Mouse (Mus musculus) intestine, embryonic 14.5 days (tissue): Measurements from ENCODE around the gene Aspscr1. TPM values are rescaled to one million over a fixed set of nuclear protein-coding genes. Genes with fewer than 3 reads are reported as not detected.

Experiments
- ATAC-seq: fragments of 200-750 bp; cut with Nextera tagmentation; replicated peaks from 2 replicates; pipeline ENCODE4 v1.8.0; 2017; ENCODE audit warnings: low read depth, moderate number of reproducible peaks, moderate TSS enrichment, moderate library complexity; ENCODE audit not compliant: low FRiP score, low TSS enrichment
- DNase-seq: peaks from one replicate; pipeline ENCODE4 v3.0.0-alpha.2; 2018; ENCODE audit warnings: low spot score
- H3K27ac ChIP-seq: fragments of 300-500 bp; sonication (generic); 2 replicates; pipeline ENCODE4 v1.5.1; 2014; ENCODE audit warnings: low read depth, mild to moderate bottlenecking, control low read depth
- H3K27me3 ChIP-seq: fragments of 300-500 bp; sonication (generic); replicated peaks from 2 replicates; pipeline ENCODE4 v1.6.1; 2014; ENCODE audit warnings: low read length, control low read depth; ENCODE audit not compliant: control insufficient read depth, insufficient read depth
- H3K36me3 ChIP-seq: fragments of 300-500 bp; sonication (generic); 2 replicates; pipeline ENCODE4 v1.6.1; 2014; ENCODE audit warnings: low read length, control low read depth; ENCODE audit not compliant: control insufficient read depth, insufficient read depth
- H3K4me1 ChIP-seq: fragments of 300-500 bp; sonication (generic); replicated peaks from 2 replicates; pipeline ENCODE4 v1.6.1; 2014; ENCODE audit warnings: low read length, control low read depth, mixed read lengths; ENCODE audit not compliant: control insufficient read depth, insufficient read depth
- H3K4me2 ChIP-seq: fragments of 300-500 bp; sonication (generic); 2 replicates; pipeline ENCODE4 v1.6.1; 2014; ENCODE audit warnings: low read length
- H3K4me3 ChIP-seq: fragments of 300-500 bp; sonication (generic); 2 replicates; pipeline ENCODE4 v1.5.1; 2014; ENCODE audit warnings: low read depth, low read length, control low read depth, mixed read lengths
- H3K9ac ChIP-seq: fragments of 300-500 bp; sonication (generic); 2 replicates; pipeline ENCODE4 v1.6.1; 2014; ENCODE audit warnings: mild to moderate bottlenecking, low read length
- H3K9me3 ChIP-seq: fragments of 300-500 bp; sonication (generic); 2 replicates; pipeline ENCODE4 v1.6.1; 2016; ENCODE audit warnings: low read length, control low read depth; ENCODE audit not compliant: control insufficient read depth
- WGBS: fragments of 180-500 bp; shearing (Covaris S2); extraction: QIAGEN DNeasy Blood & Tissue Kit; methylation state at CpG from one replicate; pipeline ENCODE4 v1.1.7; 2014; 5-methylcytosine and 5-hydroxymethylcytosine counted together
- polyA plus RNA-seq: library from polyadenylated mRNA; unstranded; fragments of >200 nt; fragmentation: Nextera tagmentation; extraction: Ambion mirVana; gene quantifications from 2 replicates; pipeline ENCODE4 v1.2.1, GENCODE M21; 2014

The Aspscr1 gene
- polyA plus RNA-seq, 1 experiment from 2014 or later = 93.2 TPM

- no peaks in the 10 kb centered on the region for H3K9me3 ChIP-seq
- WGBS = 87% methylated on average over 2 of the region's 2 CpGs
- peaks cover 58% of the 10 kb centered on the region for H3K36me3 ChIP-seq
- no peaks in the 10 kb centered on the region for H3K4me1 ChIP-seq
- no peak for ATAC-seq
- H3K27me3 ChIP-seq = no peaks in the 10 kb centered on the region
- H3K9ac ChIP-seq = no peak overlapping the region
- no peak overlapping the region for H3K4me3 ChIP-seq
- no peak for DNase-seq
- H3K4me2 ChIP-seq = no peak overlapping the region
- no peak overlapping the region for H3K27ac ChIP-seq
Measured at GRCm38 (mm10) chr11:120684660-120685059, 11.9 kb downstream of the Aspscr1 start.

- H3K4me2 ChIP-seq = no peak overlapping the region
- no peak overlapping the region for H3K27ac ChIP-seq
- H3K9me3 ChIP-seq = no peaks in the 10 kb centered on the region
- no peak overlapping the region for H3K9ac ChIP-seq
- 79% methylated on average over 20 of the region's 20 CpGs for whole genome bisulfite sequencing
- no peaks in the 10 kb centered on the region for H3K27me3 ChIP-seq
- H3K4me1 ChIP-seq = no peaks in the 10 kb centered on the region
- peaks cover 57% of the 10 kb centered on the region for H3K36me3 ChIP-seq
- no peak overlapping the region for H3K4me3 ChIP-seq
- no peak for DNase-seq
- no peak for ATAC-seq
Measured at GRCm38 (mm10) chr11:120686650-120687272, 14.0 kb downstream of the Aspscr1 start.

DNA sequence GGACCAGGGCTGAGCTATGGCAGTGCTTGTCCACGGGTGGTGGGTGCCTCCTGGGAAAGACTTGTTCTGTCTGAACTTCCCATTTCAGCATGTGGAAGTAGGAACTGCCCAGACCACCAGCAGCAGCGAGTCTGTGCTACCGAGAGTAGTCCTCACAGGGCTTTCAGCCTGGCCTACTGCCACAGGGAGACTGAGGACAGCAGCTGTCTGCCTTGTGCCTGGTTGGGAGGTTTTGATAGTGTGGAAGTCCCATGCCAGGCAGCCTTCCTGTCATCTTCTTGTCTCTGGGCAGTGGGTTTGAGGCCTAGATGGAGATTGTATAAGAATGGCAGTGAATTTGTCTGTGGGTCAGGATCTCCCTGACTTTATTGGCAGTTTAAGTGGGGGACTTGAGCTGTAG lies 16.6 kb downstream of the Aspscr1 start:
- Histone ChIP-seq H3K9ac (no peak overlapping the region), H3K27ac (no peak overlapping the region), H3K9me3 (no peaks in the 10 kb centered on the region), H3K4me1 (no peaks in the 10 kb centered on the region), H3K27me3 (no peaks in the 10 kb centered on the region), H3K36me3 (peaks cover 53% of the 10 kb centered on the region), H3K4me3 (no peak overlapping the region), H3K4me2 (no peak overlapping the region)
- DNase-seq = no peak
- ATAC-seq = no peak
- WGBS = 84% methylated on average over 3 of the region's 3 CpGs

DNA sequence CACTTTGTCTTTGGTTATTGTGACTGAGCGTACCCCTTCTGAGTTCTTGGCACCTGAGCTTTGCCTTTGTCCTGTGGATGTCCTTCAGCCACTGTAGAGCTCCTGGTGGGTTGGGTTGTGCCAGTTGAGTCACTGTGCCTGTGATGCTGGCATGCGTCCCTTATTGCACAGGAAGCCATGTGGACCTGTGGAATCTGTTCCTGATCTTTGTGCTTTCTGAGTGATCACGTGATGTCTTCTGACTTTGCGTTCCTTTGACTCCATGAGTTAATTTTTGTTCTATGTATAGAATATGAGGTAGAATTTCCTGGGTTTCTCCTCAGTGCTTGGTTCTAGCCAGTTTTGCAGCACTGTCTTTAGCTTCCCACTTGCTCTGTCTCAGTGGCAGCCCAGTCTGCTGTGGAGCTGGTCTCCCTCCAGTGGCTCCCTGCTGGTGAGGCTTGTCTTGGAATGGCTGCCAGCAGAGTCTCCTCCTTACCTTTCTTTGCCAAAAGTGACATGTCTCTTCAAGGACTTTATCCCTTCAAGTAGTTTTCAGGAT lies 19.8 kb downstream of the Aspscr1 start:
- peaks cover 9% of the 10 kb centered on the region for H3K4me1 ChIP-seq
- no peak for ATAC-seq
- H3K9ac ChIP-seq = no peak overlapping the region
- no peak overlapping the region for H3K4me2 ChIP-seq
- WGBS = 94% methylated on average over 4 of the region's 4 CpGs
- H3K9me3 ChIP-seq = no peaks in the 10 kb centered on the region
- H3K27me3 ChIP-seq = no peaks in the 10 kb centered on the region
- DNase-seq = no peak
- no peak overlapping the region for H3K4me3 ChIP-seq
- H3K36me3 ChIP-seq = peaks cover 45% of the 10 kb centered on the region
- no peak overlapping the region for H3K27ac ChIP-seq

- DNase-seq (no peak), ATAC-seq (no peak)
- peaks cover 9% of the 10 kb centered on the region for H3K4me1 ChIP-seq
- no peaks in the 10 kb centered on the region for H3K9me3 ChIP-seq
- no peak overlapping the region for H3K9ac ChIP-seq
- no peak overlapping the region for H3K27ac ChIP-seq
- H3K36me3 ChIP-seq = peaks cover 42% of the 10 kb centered on the region
- WGBS = 78% methylated on average over 3 of the region's 3 CpGs
- no peaks in the 10 kb centered on the region for H3K27me3 ChIP-seq
- no peak overlapping the region for H3K4me3 ChIP-seq
- no peak overlapping the region for H3K4me2 ChIP-seq
Measured at GRCm38 (mm10) chr11:120693461-120693860, 20.7 kb downstream of the Aspscr1 start.

DNA sequence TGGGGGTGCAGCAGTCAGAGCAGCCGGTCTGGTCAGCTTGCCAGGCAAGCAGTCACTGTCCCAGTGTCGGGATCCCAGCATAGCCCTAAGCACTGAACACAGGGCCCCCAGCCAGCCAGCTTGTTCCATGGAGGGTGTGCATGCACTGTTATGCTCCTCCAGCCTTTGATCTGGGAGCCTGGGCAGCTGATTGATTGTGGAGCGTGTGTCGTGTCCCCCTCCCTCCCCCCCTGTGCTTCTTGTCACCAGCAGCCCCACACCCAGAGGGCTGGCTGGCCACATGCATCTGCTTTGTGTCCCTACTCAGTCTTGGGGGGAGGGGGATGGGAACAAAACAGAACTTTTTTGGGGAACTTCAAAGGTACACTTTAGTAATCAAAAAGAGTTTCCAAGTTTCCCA lies 22.4 kb downstream of the Aspscr1 start:
- H3K27ac ChIP-seq = peak overlapping the region; percentile 14; the same call in 1 of the 2 replicates
- peaks cover 9% of the 10 kb centered on the region for H3K4me1 ChIP-seq
- H3K27me3 ChIP-seq = no peaks in the 10 kb centered on the region
- DNase-seq = no peak
- peaks cover 30% of the 10 kb centered on the region for H3K36me3 ChIP-seq
- no peak for ATAC-seq
- no peak overlapping the region for H3K4me2 ChIP-seq
- 17% methylated on average over 3 of the region's 4 CpGs for WGBS
- no peaks in the 10 kb centered on the region for H3K9me3 ChIP-seq
- no peak overlapping the region for H3K4me3 ChIP-seq
- no peak overlapping the region for H3K9ac ChIP-seq

GRCm38 (mm10) chr11:120695641-120696040 lies 22.9 kb downstream of the Aspscr1 start:
- Histone ChIP-seq H3K9me3 (no peaks in the 10 kb centered on the region), H3K27ac (no peak overlapping the region), H3K36me3 (peaks cover 26% of the 10 kb centered on the region), H3K9ac (no peak overlapping the region), H3K27me3 (no peaks in the 10 kb centered on the region), H3K4me3 (no peak overlapping the region), H3K4me1 (peaks cover 9% of the 10 kb centered on the region), H3K4me2 (no peak overlapping the region)
- ATAC-seq = 0 out of 2 replicates have a peak, but pooled peaks have one; percentile 18
- DNase-seq = no peak
- WGBS = 34% methylated on average over 12 of the region's 12 CpGs

GRCm38 (mm10) chr11:120696568-120696967 lies 23.8 kb downstream of the Aspscr1 start:
- Histone ChIP-seq H3K9me3 (no peaks in the 10 kb centered on the region), H3K27ac (no peak overlapping the region), H3K27me3 (no peaks in the 10 kb centered on the region), H3K4me1 (peaks cover 9% of the 10 kb centered on the region), H3K4me3 (no peak overlapping the region), H3K36me3 (peaks cover 24% of the 10 kb centered on the region), H3K9ac (no peak overlapping the region), H3K4me2 (no peak overlapping the region)
- no peak for ATAC-seq
- WGBS = 89% methylated on average over 6 of the region's 6 CpGs
- DNase-seq = no peak

DNA sequence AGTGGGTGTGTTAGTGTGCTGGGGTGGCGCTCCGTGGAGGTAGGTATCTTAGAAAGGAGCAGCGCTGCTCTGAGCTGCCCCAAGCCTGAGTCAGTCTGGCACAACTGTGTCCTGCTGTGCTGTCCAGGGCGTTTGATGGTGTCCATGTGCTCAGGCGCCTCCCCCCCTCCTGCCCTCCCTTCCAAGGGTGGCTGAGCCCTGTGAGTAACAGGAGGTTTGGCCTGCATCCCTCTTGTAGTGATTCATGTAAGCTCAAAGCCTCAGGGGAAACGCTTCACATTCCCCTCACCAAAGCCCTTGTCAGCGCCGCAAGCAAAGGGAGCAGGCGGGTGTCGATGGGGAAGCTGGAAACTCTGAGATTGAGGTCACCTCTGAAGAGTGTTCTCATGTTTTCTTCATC lies 25.0 kb downstream of the Aspscr1 start:
- Histone ChIP-seq H3K27me3 (no peaks in the 10 kb centered on the region), H3K4me2 (no peak overlapping the region), H3K27ac (peak overlapping the region; percentile 47; the same call in 1 of the 2 replicates), H3K4me3 (no peak overlapping the region), H3K4me1 (peaks cover 9% of the 10 kb centered on the region), H3K9me3 (no peaks in the 10 kb centered on the region), H3K9ac (no peak overlapping the region), H3K36me3 (peaks cover 31% of the 10 kb centered on the region)
- ATAC-seq (no peak), DNase-seq (no peak)
- 50% methylated on average over 10 of the region's 10 CpGs for whole genome bisulfite sequencing
